Mouse (Mus musculus) thymus, adult 2 months (tissue): ENCODE measurements at regions not wholly inside any gene's neighbourhood (a gene's known extent, or its start where the extent isn't known, plus 50 kb on each side); places are given as distances from the start of the nearest gene placed in this dataset.

Experiments used
- CTCF ChIP-seq: fragments of 200-500 bp; IDR thresholded peaks from 2 replicates; pipeline ENCODE4 v1.5.1; 2012; ENCODE audit warnings: mild to moderate bottlenecking, control low read depth, low read length, moderate library complexity, borderline replicate concordance; ENCODE audit not compliant: control insufficient read depth, poor library complexity, insufficient read depth; ENCODE audit errors: extremely low read depth
- POLR2A ChIP-seq: fragments of 200-500 bp; IDR thresholded peaks from 2 replicates; pipeline ENCODE4 v1.6.1; 2012; ENCODE audit warnings: mild to moderate bottlenecking, low read length, control low read depth, moderate library complexity; ENCODE audit not compliant: control insufficient read depth, poor library complexity, insufficient read depth; ENCODE audit errors: extremely low read depth

- TF ChIP-seq CTCF = no peak
- TF ChIP-seq POLR2A = no peak
Observed at GRCm38 (mm10) chr4:56082411-56082810, 550.1 kb upstream of the Klf4 start.
